Mouse (Mus musculus) C2C12 (cell line): ENCODE data around the gene Cadm1. TPM values are rescaled to one million over a fixed set of nuclear protein-coding genes. Genes with fewer than 3 reads are reported as not detected.

Source experiments
- H3K27me3 ChIP-seq: one replicate; pipeline ENCODE4 v1.6.1; 2011; ENCODE audit not compliant: control insufficient read depth, insufficient read depth, insufficient read length
- H3K36me3 ChIP-seq: one replicate; pipeline ENCODE4 v1.6.1; 2011; ENCODE audit not compliant: control insufficient read depth, insufficient read depth
- H3K4me3 ChIP-seq: one replicate; pipeline ENCODE4 v1.5.1; 2011; ENCODE audit warnings: mild to moderate bottlenecking, control low read depth; ENCODE audit not compliant: poor library complexity, insufficient read depth, severe bottlenecking
- H3K79me2 ChIP-seq: one replicate; pipeline ENCODE4 v1.6.1; 2011; ENCODE audit not compliant: control insufficient read depth, insufficient read depth
- H3K79me3 ChIP-seq: one replicate; pipeline ENCODE4 v1.6.1; 2011; ENCODE audit warnings: low read depth, control low read depth
- H3ac ChIP-seq: one replicate; pipeline ENCODE3; 2011; ENCODE audit warnings: low read depth; ENCODE audit not compliant: control insufficient read depth, insufficient read length
- CEBPB ChIP-seq: IDR thresholded peaks from one replicate; pipeline ENCODE4 v1.6.1; 2011; ENCODE audit warnings: low read depth, mild to moderate bottlenecking, control low read depth, moderate library complexity
- CTCF ChIP-seq: IDR thresholded peaks from one replicate; pipeline ENCODE4 v1.5.1; 2011; ENCODE audit not compliant: control insufficient read depth, insufficient read depth, insufficient read length
- FOSL1 ChIP-seq: IDR thresholded peaks from one replicate; pipeline ENCODE4 v1.8.0; 2011; ENCODE audit warnings: mild to moderate bottlenecking, low read length; ENCODE audit not compliant: poor library complexity, insufficient read depth, severe bottlenecking
- MAX ChIP-seq: IDR thresholded peaks from one replicate; pipeline ENCODE4 v1.6.1; 2011; ENCODE audit warnings: mild to moderate bottlenecking, control low read depth
- MYOD1 ChIP-seq: IDR thresholded peaks from one replicate; pipeline ENCODE4 v1.6.1; 2011; ENCODE audit warnings: low read depth; ENCODE audit not compliant: control insufficient read depth, insufficient read length
- MYOG ChIP-seq: IDR thresholded peaks from one replicate; pipeline ENCODE4 v1.6.1; 2011; ENCODE audit not compliant: control insufficient read depth, insufficient read length; ENCODE audit errors: extremely low read depth
- USF1 ChIP-seq: IDR thresholded peaks from one replicate; pipeline ENCODE4 v1.6.1; 2011; ENCODE audit warnings: low read depth, mild to moderate bottlenecking, control low read depth, moderate library complexity
- polyA plus RNA-seq: library from polyadenylated mRNA; unstranded; fragments of >200 nt; fragmentation: generic; extraction: Trizol; gene quantifications from one replicate; pipeline ENCODE4 v1.2.1, GENCODE M21; 2012; ENCODE audit warnings: missing spikeins

Cadm1 gene
- polyA plus RNA-seq, 1 experiment: 41.8 TPM

DNA sequence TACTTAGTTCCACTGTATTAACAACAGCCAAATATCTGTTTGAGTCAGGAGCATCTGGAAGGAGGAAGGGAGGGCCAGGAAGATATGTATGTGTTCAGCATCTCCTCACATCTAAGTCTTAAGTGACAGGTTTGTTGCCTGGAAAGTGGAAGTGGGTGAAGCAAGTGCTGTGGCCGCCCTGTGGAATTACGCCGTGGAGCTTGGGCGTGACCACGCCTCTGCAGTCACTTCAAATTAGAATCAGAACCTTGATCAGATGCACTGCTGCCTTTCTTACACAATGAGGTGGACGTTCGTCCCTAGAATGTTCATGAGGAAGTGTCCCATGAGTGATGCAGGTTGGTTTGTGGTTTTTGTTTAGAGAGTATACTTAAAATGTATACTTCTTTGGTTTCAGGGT, 131.6 kb downstream of the Cadm1 start:
- Histone ChIP-seq H3K36me3 (peaks cover 6% of the 10 kb centered on the region), H3ac (no peak overlapping the region), H3K27me3 (no peaks in the 10 kb centered on the region), H3K79me2 (peaks cover 57% of the 10 kb centered on the region), H3K4me3 (no peak overlapping the region), H3K79me3 (peaks cover 10% of the 10 kb centered on the region)
- TF ChIP-seq FOSL1: no peak
- TF ChIP-seq MAX: no peak
- no peak for TF ChIP-seq MYOG
- TF ChIP-seq MYOD1: no peak
- no peak for TF ChIP-seq USF1
- TF ChIP-seq CEBPB: no peak

DNA sequence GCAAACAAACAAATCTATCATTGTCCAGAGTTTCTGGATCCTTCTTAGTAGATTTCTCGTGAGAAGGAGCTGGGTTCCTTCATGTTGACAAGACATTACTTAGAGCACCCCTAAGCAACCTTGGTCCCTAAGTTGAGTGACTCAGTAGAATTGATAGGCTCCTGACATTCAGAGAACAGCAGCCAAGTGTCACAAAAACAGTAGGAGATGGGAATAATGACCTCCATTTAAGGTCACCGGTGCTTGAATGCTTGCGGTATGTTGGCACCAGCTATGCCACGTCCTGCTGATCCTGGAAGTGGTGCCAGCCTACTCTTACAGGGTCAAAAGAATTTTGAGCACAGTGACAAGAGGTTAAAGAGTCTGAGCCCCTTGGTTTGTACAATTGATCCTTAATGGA, 139.2 kb downstream of the Cadm1 start:
- H3K79me3 ChIP-seq: peaks cover 9% of the 10 kb centered on the region
- no peak overlapping the region for H3ac ChIP-seq
- H3K27me3 ChIP-seq: no peaks in the 10 kb centered on the region
- peaks cover 9% of the 10 kb centered on the region for H3K36me3 ChIP-seq
- H3K4me3 ChIP-seq: no peak overlapping the region
- H3K79me2 ChIP-seq: peaks cover 31% of the 10 kb centered on the region
- TF ChIP-seq MAX: no peak
- TF ChIP-seq CEBPB: no peak
- no peak for TF ChIP-seq FOSL1
- no peak for TF ChIP-seq MYOG
- TF ChIP-seq CTCF: no peak
- TF ChIP-seq USF1: no peak
- no peak for TF ChIP-seq MYOD1

DNA sequence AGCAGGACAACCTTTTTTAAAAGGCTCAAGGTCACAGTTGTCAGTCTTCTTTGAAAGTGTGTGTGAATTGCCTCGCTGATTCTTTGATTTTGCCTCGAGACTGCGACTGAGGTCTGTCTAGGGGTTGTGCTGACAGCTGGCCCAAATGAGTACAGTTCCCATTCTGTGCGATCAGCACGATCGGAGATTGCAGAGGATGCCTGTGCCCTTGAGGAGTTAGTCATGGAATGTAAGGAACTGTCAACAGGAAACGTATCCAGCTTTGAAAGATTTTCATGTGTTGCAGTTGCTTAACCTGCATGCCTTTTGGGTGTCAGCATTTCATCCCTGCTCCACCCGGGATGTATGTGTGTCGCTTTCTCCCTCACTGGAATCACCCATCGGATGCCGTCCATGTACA, 141.6 kb downstream of the Cadm1 start:
- Histone ChIP-seq H3K4me3 (no peak overlapping the region), H3K27me3 (no peaks in the 10 kb centered on the region), H3K79me3 (peaks cover 11% of the 10 kb centered on the region), H3K36me3 (peaks cover 9% of the 10 kb centered on the region), H3K79me2 (peaks cover 24% of the 10 kb centered on the region), H3ac (no peak overlapping the region)
- TF ChIP-seq FOSL1 (no peak), CTCF (no peak), MAX (no peak), MYOD1 (no peak), USF1 (no peak), MYOG (no peak), CEBPB (no peak)

DNA sequence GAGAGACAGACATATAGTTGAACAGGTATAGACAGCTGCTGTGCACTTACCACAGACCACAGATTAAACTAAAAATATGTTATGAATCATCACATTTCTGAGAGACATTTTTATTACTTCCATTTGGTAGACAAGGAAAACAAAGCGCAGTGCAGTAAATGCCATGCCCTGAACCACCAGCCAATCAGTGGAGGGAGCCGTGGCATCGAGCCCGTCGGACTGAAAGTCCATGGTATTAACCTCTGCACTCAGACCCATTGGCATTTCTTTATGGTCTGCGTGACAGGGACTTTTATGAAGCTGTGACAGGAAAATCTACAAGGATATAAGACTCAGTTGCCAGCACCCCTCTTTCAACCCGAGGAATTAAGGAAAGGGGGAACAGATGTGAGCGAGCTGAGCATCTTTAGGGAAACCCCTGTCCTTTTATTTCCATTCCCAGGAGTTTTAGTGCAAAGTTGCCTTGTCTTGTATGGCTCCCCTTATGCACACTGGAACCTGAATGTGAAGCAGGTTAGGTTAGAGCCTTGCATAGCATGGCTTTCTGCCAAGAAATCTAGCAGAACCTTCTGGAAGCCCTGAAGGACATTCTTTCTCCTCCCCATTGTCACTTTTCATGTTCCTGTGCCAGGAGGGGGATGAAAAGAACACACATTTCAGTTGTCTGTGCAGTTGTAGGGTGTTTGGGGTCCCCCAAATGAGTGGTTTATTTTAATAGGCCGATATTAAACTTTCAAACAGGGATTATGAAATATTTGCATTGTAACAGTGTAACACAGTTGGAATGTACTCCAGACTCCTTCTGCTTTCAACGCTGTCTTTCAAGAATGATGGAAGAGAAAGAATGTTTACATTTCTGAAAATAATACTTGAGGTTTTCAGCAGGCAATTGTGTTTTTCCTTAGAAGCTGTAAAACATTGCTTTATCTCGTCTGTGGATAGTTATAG, 145.1 kb downstream of the Cadm1 start:
- H3K79me3 ChIP-seq: peaks cover 19% of the 10 kb centered on the region
- H3K36me3 ChIP-seq: peaks cover 30% of the 10 kb centered on the region
- H3K4me3 ChIP-seq: no peak overlapping the region
- H3K79me2 ChIP-seq: peaks cover 50% of the 10 kb centered on the region
- TF ChIP-seq MYOG (no peak), USF1 (peak; percentile 10), FOSL1 (peak; percentile 66), MYOD1 (peak; percentile 79), CTCF (no peak), MAX (peak; percentile 28), CEBPB (peak; percentile 71)
- H3K27me3 ChIP-seq: no peaks in the 10 kb centered on the region
- no peak overlapping the region for H3ac ChIP-seq

DNA sequence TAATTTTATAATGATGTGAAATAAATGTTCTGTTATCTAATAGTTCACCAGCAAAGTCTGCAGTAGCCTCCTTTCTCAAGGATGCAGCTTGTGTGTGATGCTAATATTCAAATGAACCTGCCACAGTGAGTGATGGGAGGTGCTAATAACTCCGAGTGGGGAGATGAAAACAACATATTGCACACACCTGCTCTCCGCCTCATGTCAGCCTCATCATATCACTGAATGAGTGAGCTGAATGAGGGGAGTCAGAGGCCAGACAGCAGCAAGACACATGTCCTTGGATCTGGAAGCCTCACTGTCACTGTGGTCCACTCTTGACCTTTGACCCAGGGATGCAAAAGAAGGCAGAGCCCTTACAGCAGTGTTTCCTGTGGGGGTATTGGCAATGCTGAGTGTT, 156.9 kb downstream of the Cadm1 start:
- Histone ChIP-seq H3K79me3 (peaks cover 4% of the 10 kb centered on the region), H3K36me3 (peaks cover 14% of the 10 kb centered on the region), H3K27me3 (no peaks in the 10 kb centered on the region), H3K4me3 (no peak overlapping the region), H3ac (no peak overlapping the region), H3K79me2 (peaks cover 33% of the 10 kb centered on the region)
- TF ChIP-seq MYOG (no peak), CTCF (no peak), FOSL1 (no peak), MYOD1 (no peak), MAX (no peak), USF1 (no peak), CEBPB (no peak)

DNA sequence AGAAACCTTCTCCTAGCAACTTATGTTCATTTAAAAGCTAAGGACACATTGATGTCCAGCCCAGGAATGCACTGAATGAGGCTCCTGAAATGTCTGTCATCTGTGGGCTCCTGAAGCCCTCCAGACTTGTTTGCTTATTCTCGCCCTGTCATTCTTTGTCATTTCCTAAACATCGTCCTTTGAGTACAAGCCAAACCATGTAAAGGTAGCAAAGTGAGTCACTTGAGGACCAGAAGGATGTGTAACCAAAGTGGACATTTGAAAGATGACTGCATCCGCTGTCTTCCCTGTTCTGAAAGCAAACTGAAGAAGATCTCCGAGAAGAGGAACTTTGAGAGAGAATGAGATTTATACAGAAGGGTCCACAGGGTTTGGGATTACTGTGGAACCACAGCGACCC, 157.6 kb downstream of the Cadm1 start:
- Histone ChIP-seq H3K27me3 (no peaks in the 10 kb centered on the region), H3K79me2 (peaks cover 33% of the 10 kb centered on the region), H3ac (no peak overlapping the region), H3K4me3 (no peak overlapping the region), H3K79me3 (peaks cover 4% of the 10 kb centered on the region), H3K36me3 (peaks cover 14% of the 10 kb centered on the region)
- TF ChIP-seq USF1 (no peak), CEBPB (no peak), FOSL1 (peak; percentile 75)
